Mouse (Mus musculus) ES-E14 (cell line): Measurements from ENCODE around the gene Lingo4. TPM values are rescaled to one million over a fixed set of nuclear protein-coding genes. Genes with fewer than 3 reads are reported as not detected.

Experiments used
- DNase-seq: peaks from one replicate; pipeline ENCODE4 v3.0.0-alpha.2; 2013; ENCODE audit warnings: low read depth, low spot score
- H3K27ac ChIP-seq: 2 replicates; pipeline ENCODE4 v1.5.1; 2012; ENCODE audit warnings: low read depth, mild to moderate bottlenecking, low read length, moderate library complexity, mixed read lengths; ENCODE audit not compliant: poor library complexity, insufficient read depth, severe bottlenecking
- H3K36me3 ChIP-seq: 2 replicates; pipeline ENCODE4 v1.6.1; 2012; ENCODE audit warnings: mild to moderate bottlenecking, low read length, moderate library complexity, mixed read lengths; ENCODE audit not compliant: control insufficient read depth, poor library complexity, insufficient read depth, severe bottlenecking
- H3K4me1 ChIP-seq, 2 experiments: fragments of 150-350 bp in 1 of 2; sonication (generic) in 1 of 2; 2 replicates each; pipeline ENCODE4 v1.6.1; 2012; ENCODE audit warnings: low read length in 2 of 2, mild to moderate bottlenecking in 1 of 2, mixed read lengths in 1 of 2; ENCODE audit not compliant: control insufficient read depth in 2 of 2, insufficient read depth in 2 of 2, poor library complexity in 1 of 2
- H3K4me3 ChIP-seq, 2 experiments: fragments of 150-350 bp in 1 of 2; sonication (generic) in 1 of 2; 2 replicates each; pipeline ENCODE4 v1.5.1; 2012; ENCODE audit warnings: low read length in 2 of 2, low read depth in 1 of 2, mild to moderate bottlenecking in 1 of 2, mixed read lengths in 1 of 2; ENCODE audit not compliant: insufficient read depth in 1 of 2, poor library complexity in 1 of 2, severe bottlenecking in 1 of 2
- H3K9ac ChIP-seq: 2 replicates; pipeline ENCODE4 v1.6.1; 2012; ENCODE audit warnings: low read depth, mild to moderate bottlenecking, low read length, mixed read lengths; ENCODE audit not compliant: poor library complexity, insufficient read depth, severe bottlenecking
- H3K9me3 ChIP-seq: fragments of 150-350 bp; sonication (generic); 2 replicates; pipeline ENCODE4 v1.6.1; 2012; ENCODE audit warnings: low read depth, mild to moderate bottlenecking, low read length; ENCODE audit not compliant: control insufficient read depth, insufficient read depth
- CHD2 ChIP-seq: IDR thresholded peaks from 2 replicates; pipeline ENCODE4 v1.6.1; 2014; ENCODE audit warnings: mild to moderate bottlenecking, low read depth, low read length, inconsistent platforms
- HCFC1 ChIP-seq: IDR thresholded peaks from 2 replicates; pipeline ENCODE4 v1.6.1; 2012; ENCODE audit warnings: low read length, inconsistent platforms, borderline replicate concordance; ENCODE audit not compliant: insufficient read depth
- MAFK ChIP-seq: IDR thresholded peaks from 2 replicates; pipeline ENCODE4 v1.6.1; 2014; ENCODE audit warnings: mild to moderate bottlenecking, low read depth, low read length, inconsistent platforms; ENCODE audit not compliant: insufficient read depth
- ZC3H11A ChIP-seq: IDR thresholded peaks from 2 replicates; pipeline ENCODE4 v1.6.1; 2012; ENCODE audit warnings: low read depth, mild to moderate bottlenecking, inconsistent platforms, low read length, borderline replicate concordance
- ZNF384 ChIP-seq: IDR thresholded peaks from 2 replicates; pipeline ENCODE4 v1.6.1; 2012; ENCODE audit warnings: low read depth, low read length, inconsistent platforms
- in situ Hi-C, 2 experiments: fragments of 600-800 bp; cut with MboI; formaldehyde crosslinking; loops; one replicate each; pipeline ENCODE4 v1.15.1; 2025; ENCODE audit warnings: low sequenced_read_pairs in 2 of 2, inconsistent platforms in 1 of 2; ENCODE audit not compliant: unreplicated experiment in 2 of 2
- total RNA-seq: library from RNA; depleted of rRNA; stranded (reverse); fragments of 300-350 nt; gene quantifications from 2 replicates; pipeline ENCODE4 v1.2.3, GENCODE M21; 2012; rRNA removed

The Lingo4 gene
- total RNA-seq, result not detected in 2 replicates

DNA sequence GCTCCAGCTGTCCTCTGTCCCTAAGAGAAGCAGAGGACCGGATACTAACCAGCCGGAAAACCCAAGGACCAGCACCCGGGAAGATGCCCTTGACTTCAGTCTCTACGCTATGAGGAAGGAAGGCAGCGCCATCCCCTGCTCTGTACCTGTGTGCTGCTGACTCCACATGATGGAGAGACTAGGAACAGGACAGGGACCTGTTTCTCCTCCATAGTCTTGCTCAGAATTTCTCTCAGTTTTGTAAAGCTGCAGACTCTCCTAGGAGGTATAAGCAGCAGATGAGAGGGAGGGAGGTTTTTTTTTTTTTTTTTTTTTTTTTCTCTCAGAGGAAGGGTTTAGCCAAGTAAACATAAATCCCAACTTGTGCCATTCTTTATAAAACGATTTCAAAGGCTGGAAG, at the start of gene Lingo4:
Gene Lingo4 (plus strand): TSS at position 301 of the 400 bp plus-strand sequence.
- Histone ChIP-seq H3K27ac (no peak within 1 kb of the TSS), H3K4me1 (no peaks in the 10 kb centered on the region; a peak in 1 of 4 replicates), H3K4me3 (peak within 1 kb of the TSS in 1 of 2 experiments; percentile 6; a peak in 1 of 4 replicates), H3K9ac (no peak within 1 kb of the TSS), H3K36me3 (no peaks in the 10 kb centered on the region), H3K9me3 (no peaks in the 10 kb centered on the region)
- in situ Hi-C loops, result no loop called here
- DNase-seq, result no peak
- no peak for TF ChIP-seq MAFK
- no peak for TF ChIP-seq CHD2
- TF ChIP-seq HCFC1, result no peak
- no peak for TF ChIP-seq ZC3H11A
- no peak for TF ChIP-seq ZNF384

- Histone ChIP-seq H3K27ac (no peak overlapping the region), H3K9me3 (no peaks in the 10 kb centered on the region), H3K36me3 (no peaks in the 10 kb centered on the region), H3K4me3 (no peak overlapping the region), H3K9ac (no peak overlapping the region), H3K4me1 (no peaks in the 10 kb centered on the region)
- peak; percentile 54 for DNase-seq
- no peak for TF ChIP-seq MAFK
- peak; percentile 24; the same call in 1 of the 2 replicates for TF ChIP-seq ZC3H11A
- TF ChIP-seq HCFC1, result no peak
- no peak for TF ChIP-seq ZNF384
- no peak for TF ChIP-seq CHD2
- in situ Hi-C loops, result no loop called here
These were observed 37.5 kb upstream of the Lingo4 start for GRCm38 (mm10) chr3:94360812-94361211.

DNA sequence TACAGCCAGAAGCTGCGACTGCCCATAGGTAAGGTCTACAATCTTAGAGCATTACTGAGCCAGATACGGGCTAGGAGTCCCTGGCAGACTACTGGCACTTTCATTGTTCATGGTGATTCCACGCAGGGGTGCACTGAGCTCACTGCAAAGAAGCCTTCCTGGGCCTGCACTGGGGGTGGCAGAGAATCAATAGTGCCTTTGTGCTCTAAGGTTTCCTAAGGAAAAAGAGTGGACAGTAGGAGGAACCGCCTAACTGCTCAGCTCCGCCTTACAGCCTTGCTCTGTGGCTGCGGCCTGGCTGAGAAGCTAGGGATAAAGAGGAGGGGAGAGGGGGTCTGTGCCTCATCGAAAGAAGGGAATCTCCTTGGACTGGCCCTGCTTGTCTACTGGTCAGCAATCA, 36.2 kb upstream of the Lingo4 start, which contains the start of gene C2cd4d:
Gene C2cd4d (plus strand): TSS at position 301 of the 400 bp plus-strand sequence.
- Histone ChIP-seq H3K36me3 (no peaks in the 10 kb centered on the region), H3K4me3 (peak within 1 kb of the TSS; percentile 59 to 66), H3K9me3 (no peaks in the 10 kb centered on the region), H3K4me1 (no peaks in the 10 kb centered on the region), H3K27ac (no peak within 1 kb of the TSS), H3K9ac (no peak within 1 kb of the TSS)
- in situ Hi-C loops, result no loop called here
- no peak for TF ChIP-seq MAFK
- TF ChIP-seq ZNF384, result no peak
- TF ChIP-seq ZC3H11A, result no peak
- DNase-seq, result no peak

- H3K9me3 ChIP-seq, result no peaks in the 10 kb centered on the region
- H3K4me3 ChIP-seq, result peak overlapping the region; percentile 59 to 66
- in situ Hi-C loops, result no loop called here
- peak overlapping the region; percentile 21 for H3K9ac ChIP-seq
- DNase-seq, result no peak
- H3K4me1 ChIP-seq, result no peaks in the 10 kb centered on the region
- no peaks in the 10 kb centered on the region for H3K36me3 ChIP-seq
- TF ChIP-seq ZC3H11A, result no peak
- TF ChIP-seq ZNF384, result no peak
- no peak for TF ChIP-seq MAFK
- TF ChIP-seq CHD2, result no peak
- TF ChIP-seq HCFC1, result no peak
- no peak overlapping the region for H3K27ac ChIP-seq
These were observed 34.8 kb upstream of the Lingo4 start for GRCm38 (mm10) chr3:94363291-94364153.
